Mouse (Mus musculus) CH12.LX (cell line): ENCODE measurements around the gene Rogdi. TPM values are rescaled to one million over a fixed set of nuclear protein-coding genes. Genes with fewer than 3 reads are reported as not detected.

ENCODE experiments used
- DNase-seq: peaks from one replicate; pipeline ENCODE4 v3.0.0-alpha.2; 2013; ENCODE audit errors: extremely low read depth
- H3K27ac ChIP-seq: 2 replicates; pipeline ENCODE4 v1.5.1; 2012; ENCODE audit warnings: low read depth, mild to moderate bottlenecking, control low read depth, moderate library complexity; ENCODE audit not compliant: insufficient read depth
- H3K27me3 ChIP-seq: replicated peaks from 2 replicates; pipeline ENCODE3; 2012; ENCODE audit warnings: inconsistent platforms
- H3K36me3 ChIP-seq, 2 experiments: replicated peaks in 1 of 2; 2 replicates each; pipeline versions ENCODE3 to v1.6.1; 2012; ENCODE audit warnings: inconsistent platforms in 1 of 2, low read length in 1 of 2, mild to moderate bottlenecking in 1 of 2, mixed read lengths in 1 of 2, moderate library complexity in 1 of 2; ENCODE audit not compliant: control insufficient read depth in 1 of 2, insufficient read depth in 1 of 2
- H3K4me1 ChIP-seq, 2 experiments: 2 replicates each; pipeline ENCODE4 v1.6.1; 2012; ENCODE audit warnings: inconsistent platforms in 1 of 2, moderate library complexity in 1 of 2; ENCODE audit not compliant: insufficient read depth in 2 of 2, control insufficient read depth in 1 of 2
- H3K4me2 ChIP-seq: 2 replicates; pipeline ENCODE4 v1.6.1; 2012; ENCODE audit warnings: low read depth, mild to moderate bottlenecking, control low read depth; ENCODE audit not compliant: poor library complexity, insufficient read depth, severe bottlenecking
- H3K4me3 ChIP-seq, 3 experiments: fragments of 150-350 bp in 1 of 3; sonication (generic) in 1 of 3; replicated peaks in 1 of 3; 2 replicates each; pipeline versions ENCODE3 to v1.5.1; 2011 to 2012; ENCODE audit warnings: low read depth in 2 of 3, low read length in 2 of 3, mild to moderate bottlenecking in 2 of 3, moderate library complexity in 2 of 3, control low read depth in 1 of 3, improper control_type of control experiment in 1 of 3, inconsistent platforms in 1 of 3, mixed read lengths in 1 of 3; ENCODE audit not compliant: poor library complexity in 1 of 3
- H3K79me2 ChIP-seq: replicated peaks from 2 replicates; pipeline ENCODE4 v1.6.1; 2012; ENCODE audit warnings: mild to moderate bottlenecking, moderate library complexity; ENCODE audit not compliant: control insufficient read depth, poor library complexity, insufficient read depth, severe bottlenecking; ENCODE audit errors: extremely low read depth
- H3K9ac ChIP-seq: 2 replicates; pipeline ENCODE4 v1.6.1; 2012; ENCODE audit warnings: low read depth, mild to moderate bottlenecking, control low read depth, moderate library complexity; ENCODE audit not compliant: insufficient read depth
- H3K9me3 ChIP-seq: replicated peaks from 2 replicates; pipeline ENCODE3; 2012; ENCODE audit warnings: low read length, inconsistent platforms, mixed read lengths
- CHD1 ChIP-seq: IDR thresholded peaks from 2 replicates; pipeline ENCODE4 v1.6.1; 2012; ENCODE audit warnings: low read depth, low read length, improper control_type of control experiment, inconsistent platforms
- CTCF ChIP-seq, 2 experiments: IDR thresholded peaks in 1 of 2; conservative IDR thresholded peaks in 1 of 2; 2 replicates each; pipeline ENCODE4 v1.5.1; 2011 to 2012; ENCODE audit warnings: low read depth in 2 of 2, low read length in 2 of 2, improper control_type of control experiment in 1 of 2, inconsistent platforms in 1 of 2, mild to moderate bottlenecking in 1 of 2, moderate library complexity in 1 of 2
- ELF1 ChIP-seq: IDR thresholded peaks from 2 replicates; pipeline ENCODE4 v1.6.1; 2014; ENCODE audit warnings: low read depth, mild to moderate bottlenecking, inconsistent platforms, low read length, improper control_type of control experiment
- GABPA ChIP-seq: IDR thresholded peaks from 2 replicates; pipeline ENCODE4 v1.6.1; 2012; ENCODE audit warnings: low read depth, low read length, improper control_type of control experiment, inconsistent platforms; ENCODE audit not compliant: insufficient replicate concordance
- HCFC1 ChIP-seq: IDR thresholded peaks from 2 replicates; pipeline ENCODE4 v1.6.1; 2012; ENCODE audit warnings: low read depth, mild to moderate bottlenecking, inconsistent platforms, low read length, improper control_type of control experiment
- JUN ChIP-seq: IDR thresholded peaks from 2 replicates; pipeline ENCODE4 v1.6.1; 2011; ENCODE audit warnings: low read depth, mild to moderate bottlenecking, low read length, improper control_type of control experiment, moderate library complexity; ENCODE audit not compliant: insufficient read depth
- JUND ChIP-seq: conservative IDR thresholded peaks from 2 replicates; pipeline ENCODE4 v1.6.1; 2011; ENCODE audit warnings: low read depth, low read length, improper control_type of control experiment
- MAX ChIP-seq: IDR thresholded peaks from 2 replicates; pipeline ENCODE4 v1.6.1; 2011; ENCODE audit warnings: low read length, improper control_type of control experiment
- MEF2A ChIP-seq: IDR thresholded peaks from 2 replicates; pipeline ENCODE4 v1.6.1; 2014; ENCODE audit warnings: low read depth, mild to moderate bottlenecking, inconsistent platforms, low read length, improper control_type of control experiment, borderline replicate concordance
- MXI1 ChIP-seq: IDR thresholded peaks from 2 replicates; pipeline ENCODE4 v1.6.1; 2011; ENCODE audit warnings: mild to moderate bottlenecking, low read depth, low read length, improper control_type of control experiment
- NELFE ChIP-seq: IDR thresholded peaks from 2 replicates; pipeline ENCODE4 v1.6.1; 2011; ENCODE audit warnings: low read depth, low read length, improper control_type of control experiment
- RAD21 ChIP-seq: IDR thresholded peaks from 2 replicates; pipeline ENCODE4 v1.6.1; 2011; ENCODE audit warnings: low read depth, mild to moderate bottlenecking, low read length, improper control_type of control experiment, moderate library complexity
- RCOR1 ChIP-seq: conservative IDR thresholded peaks from 2 replicates; pipeline ENCODE4 v1.6.1; 2012; ENCODE audit warnings: low read depth, mild to moderate bottlenecking, inconsistent platforms, low read length, improper control_type of control experiment
- SIN3A ChIP-seq: IDR thresholded peaks from 2 replicates; pipeline ENCODE4 v1.6.1; 2012; ENCODE audit warnings: low read length, improper control_type of control experiment, inconsistent platforms
- SMC3 ChIP-seq: IDR thresholded peaks from 2 replicates; pipeline ENCODE4 v1.6.1; 2011; ENCODE audit warnings: low read depth, low read length, improper control_type of control experiment
- TBP ChIP-seq: conservative IDR thresholded peaks from 2 replicates; pipeline ENCODE4 v1.6.1; 2011; ENCODE audit warnings: low read depth, low read length, improper control_type of control experiment
- UBTF ChIP-seq: IDR thresholded peaks from 2 replicates; pipeline ENCODE4 v1.6.1; 2012; ENCODE audit warnings: low read depth, mild to moderate bottlenecking, inconsistent platforms, low read length, improper control_type of control experiment, moderate library complexity
- ZKSCAN1 ChIP-seq: IDR thresholded peaks from 2 replicates; pipeline ENCODE4 v1.6.1; 2012; ENCODE audit warnings: low read depth, inconsistent platforms, low read length, improper control_type of control experiment, borderline replicate concordance
- ZNF384 ChIP-seq: IDR thresholded peaks from 2 replicates; pipeline ENCODE4 v1.6.1; 2012; ENCODE audit warnings: low read depth, low read length, improper control_type of control experiment, inconsistent platforms
- dilution Hi-C: fragments of 300-500 bp; cut with MboI; formaldehyde crosslinking; loops from 2 replicates; pipeline ENCODE4 v1.14.3; 2020; ENCODE audit warnings: low sequenced_read_pairs; ENCODE audit not compliant: extremely low pct_unique_long_range_greater_than_20kb, extremely low pct_ligation_motif_present
- in situ Hi-C: fragments of 300-500 bp; cut with MboI; formaldehyde crosslinking; loops from 3 replicates; pipeline ENCODE4 v1.14.3; 2019; ENCODE audit warnings: low sequenced_read_pairs, low pct_ligation_motif_present, low pct_unique_long_range_greater_than_20kb, mixed read lengths
- polyA plus RNA-seq: library from polyadenylated mRNA; unstranded; fragments of >175 nt; gene quantifications from 2 replicates; pipeline ENCODE4 v1.2.1, GENCODE M21; 2012; ENCODE audit warnings: low read depth; ENCODE audit not compliant: insufficient read length
- total RNA-seq, 2 experiments: library from RNA; depleted of rRNA; stranded (reverse); fragments of 300-350 nt in 1 of 2; fragments of >200 nt in 1 of 2; gene quantifications; 2 replicates each; pipeline ENCODE4 v1.2.3; 2012 to 2014

The Rogdi gene
- total and polyA plus RNA-seq, 3 experiments = 25.1 to 121 (median 33.4) TPM

GRCm38 (mm10) chr16:5013054-5013838 is at the start of gene Rogdi (continued):
- no peak for TF ChIP-seq GABPA

DNA sequence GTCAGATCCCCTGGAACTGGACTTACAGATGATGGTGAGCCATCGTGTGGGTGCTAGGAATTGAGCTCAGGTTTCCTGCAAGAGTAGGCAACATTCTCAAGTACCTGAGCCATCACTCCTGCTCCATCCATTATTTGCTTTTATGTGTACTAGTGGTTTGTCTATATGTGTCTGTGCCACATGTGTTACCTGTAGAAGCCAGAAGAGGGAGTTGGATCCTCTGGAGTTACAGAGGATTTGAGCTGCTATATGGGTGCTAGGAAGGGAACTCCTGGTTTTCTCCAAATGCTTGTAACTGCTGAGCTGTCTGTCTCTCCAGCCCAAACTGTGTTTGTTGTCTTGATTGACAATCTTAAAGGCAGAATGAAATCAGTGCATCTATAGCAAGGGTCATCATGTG is 44.8 kb upstream of the Rogdi start:
- no peaks in the 10 kb centered on the region for H3K27me3 ChIP-seq
- H3K36me3 ChIP-seq = peaks cover 47 to 74% of the 10 kb centered on the region in 2 experiments
- 0 out of 4 replicates have a peak, but pooled peaks cover 0 to 3% of the 10 kb centered on the region in 2 experiments for H3K4me1 ChIP-seq
- no peak overlapping the region for H3K4me3 ChIP-seq
- no peak overlapping the region for H3K27ac ChIP-seq
- in situ Hi-C loops (no loop called here), dilution Hi-C loops (no loop called here)
- H3K9me3 ChIP-seq = no peaks in the 10 kb centered on the region
- no peak overlapping the region for H3K9ac ChIP-seq
- peaks cover 14% of the 10 kb centered on the region for H3K79me2 ChIP-seq
- no peak overlapping the region for H3K4me2 ChIP-seq
- DNase-seq = peak; percentile 41
- TF ChIP-seq SMC3 = peak; percentile 45
- TF ChIP-seq JUN = no peak
- TF ChIP-seq CTCF (conservative IDR thresholded peaks at IDR 0.05 in 1 of 2, IDR thresholded peaks at IDR 0.05 in 1 of 2; ENCODE audit: low read depth in 2 of 2, low read length in 2 of 2) = peak; percentile 53 to 60; a peak in 3 of 4 replicates
- TF ChIP-seq HCFC1 = no peak
- TF ChIP-seq RAD21 = peak; percentile 32

- in situ Hi-C loops (no loop called here), dilution Hi-C loops (no loop called here)
- peak; percentile 74 for DNase-seq
- peaks cover 50% of the 10 kb centered on the region for H3K79me2 ChIP-seq
- H3K27me3 ChIP-seq = no peaks in the 10 kb centered on the region
- H3K4me3 ChIP-seq = peak overlapping the region; percentile 80 to 93 (median 89)
- H3K9me3 ChIP-seq = no peaks in the 10 kb centered on the region
- peak overlapping the region; percentile 81 for H3K27ac ChIP-seq
- TF ChIP-seq JUND = no peak
- peak; percentile 74 for TF ChIP-seq MXI1
- no peak for TF ChIP-seq NELFE
- peak; percentile 94 for TF ChIP-seq UBTF
- no peak for TF ChIP-seq ZKSCAN1
- TF ChIP-seq ZNF384 = 0 out of 2 replicates have a peak, but pooled peaks have one; percentile 14
- no peak for TF ChIP-seq ELF1
- no peak for TF ChIP-seq TBP
- TF ChIP-seq MEF2A = no peak
- TF ChIP-seq RCOR1 = no peak
- no peak for TF ChIP-seq MAX
- peak; percentile 63; the same call in 1 of the 2 replicates for TF ChIP-seq CHD1
- TF ChIP-seq JUN = no peak
- peak in 1 of 2 experiments; percentile 43; a peak in 2 of 4 replicates for TF ChIP-seq CTCF (conservative IDR thresholded peaks at IDR 0.05 in 1 of 2, IDR thresholded peaks at IDR 0.05 in 1 of 2; ENCODE audit: low read depth in 2 of 2, low read length in 2 of 2)
- peak; percentile 92 for TF ChIP-seq SIN3A
- peak overlapping the region; percentile 86 for H3K4me2 ChIP-seq
- H3K4me1 ChIP-seq = peaks cover 0 to 37% of the 10 kb centered on the region in 2 experiments; a peak in 2 of 4 replicates
- H3K9ac ChIP-seq = peak overlapping the region; percentile 81
- H3K36me3 ChIP-seq = peaks cover 27 to 49% of the 10 kb centered on the region in 2 experiments
Measured at GRCm38 (mm10) chr16:5050251-5051110, 37.1 kb upstream of the Rogdi start.
